Mouse (Mus musculus) forebrain, embryonic 16.5 days (tissue): ENCODE measurements around the gene Lmbrd1. TPM values are rescaled to one million over a fixed set of nuclear protein-coding genes. Genes with fewer than 3 reads are reported as not detected.
"Not testable (repeated sequence)": the region's sequence is repeated elsewhere in the genome, so short reads cannot be mapped to it uniquely, and the experiment has no call there.

Experiments used
- ATAC-seq: fragments of 200-750 bp; cut with Nextera tagmentation; 2 replicates; pipeline ENCODE4 v1.8.0; 2017; ENCODE audit warnings: mild to moderate bottlenecking, moderate library complexity
- H3K27ac ChIP-seq: fragments of 300-500 bp; sonication (generic); 2 replicates; pipeline ENCODE4 v1.5.1; 2014; ENCODE audit warnings: low read length, control low read depth
- H3K27me3 ChIP-seq: fragments of 300-500 bp; sonication (generic); replicated peaks from 2 replicates; pipeline ENCODE4 v1.6.1; 2014; ENCODE audit warnings: low read length; ENCODE audit not compliant: control insufficient read depth, insufficient read depth
- H3K36me3 ChIP-seq: fragments of 300-500 bp; sonication (generic); 2 replicates; pipeline ENCODE4 v1.6.1; 2014; ENCODE audit not compliant: control insufficient read depth, insufficient read depth
- H3K4me1 ChIP-seq: fragments of 300-500 bp; sonication (generic); replicated peaks from 2 replicates; pipeline ENCODE4 v1.6.1; 2014; ENCODE audit warnings: low read length; ENCODE audit not compliant: control insufficient read depth, insufficient read depth
- H3K4me2 ChIP-seq: fragments of 300-500 bp; sonication (generic); 2 replicates; pipeline ENCODE4 v1.6.1; 2014; ENCODE audit warnings: mild to moderate bottlenecking, low read length, control low read depth
- H3K4me3 ChIP-seq: fragments of 300-500 bp; sonication (generic); replicated peaks from 2 replicates; pipeline ENCODE4 v1.5.1; 2014; ENCODE audit warnings: mild to moderate bottlenecking, low read length, control low read depth
- H3K9ac ChIP-seq: fragments of 300-500 bp; sonication (generic); replicated peaks from 2 replicates; pipeline ENCODE4 v1.6.1; 2014; ENCODE audit warnings: low read depth, low read length, control low read depth
- H3K9me3 ChIP-seq: fragments of 300-500 bp; sonication (generic); 2 replicates; pipeline ENCODE4 v1.6.1; 2016; ENCODE audit warnings: low read length; ENCODE audit not compliant: control insufficient read depth
- WGBS: fragments of 180-500 bp; shearing (Covaris S2); extraction: QIAGEN DNeasy Blood & Tissue Kit; methylation state at CpG from one replicate; pipeline ENCODE4 v1.1.7; 2014; 5-methylcytosine and 5-hydroxymethylcytosine counted together
- polyA plus RNA-seq: library from polyadenylated mRNA; unstranded; fragments of >200 nt; fragmentation: Nextera tagmentation; extraction: Ambion mirVana; gene quantifications from 2 replicates; pipeline ENCODE4 v1.2.1, GENCODE M21; 2015

Lmbrd1 gene
- polyA plus RNA-seq, 1 experiment from 2014 or later, result 44.2 TPM

- ATAC-seq, result no peak
- no peak overlapping the region for H3K27ac ChIP-seq
- no peaks in the 10 kb centered on the region for H3K27me3 ChIP-seq
- H3K4me1 ChIP-seq, result peaks cover 2% of the 10 kb centered on the region; the same call in 1 of the 2 replicates
- 91% methylated on average over 9 of the region's 9 CpGs for WGBS
- 0 out of 2 replicates have a peak, but pooled peaks cover 5% of the 10 kb centered on the region for H3K36me3 ChIP-seq
- no peaks in the 10 kb centered on the region for H3K9me3 ChIP-seq
- no peak overlapping the region for H3K4me2 ChIP-seq
- no peak overlapping the region for H3K4me3 ChIP-seq
- H3K9ac ChIP-seq, result no peak overlapping the region
Observed at GRCm38 (mm10) chr1:24743191-24743924, 64.9 kb downstream of the Lmbrd1 start.

GRCm38 (mm10) chr1:24752715-24753114 is 74.3 kb downstream of the Lmbrd1 start:
- Histone ChIP-seq H3K27ac (no peak overlapping the region), H3K36me3 (peaks cover 9% of the 10 kb centered on the region), H3K4me1 (no peaks in the 10 kb centered on the region), H3K27me3 (no peaks in the 10 kb centered on the region), H3K4me3 (no peak overlapping the region), H3K9me3 (no peaks in the 10 kb centered on the region), H3K9ac (no peak overlapping the region), H3K4me2 (no peak overlapping the region)
- ATAC-seq, result no peak
- WGBS, result 94% methylated on average over 4 of the region's 4 CpGs

GRCm38 (mm10) chr1:24758516-24758915 is 80.1 kb downstream of the Lmbrd1 start:
- Histone ChIP-seq H3K4me2 (no peak overlapping the region), H3K36me3 (peaks cover 6% of the 10 kb centered on the region), H3K9me3 (no peaks in the 10 kb centered on the region), H3K9ac (no peak overlapping the region), H3K4me3 (no peak overlapping the region), H3K27me3 (no peaks in the 10 kb centered on the region), H3K27ac (no peak overlapping the region), H3K4me1 (0 out of 2 replicates have a peak, but pooled peaks cover 5% of the 10 kb centered on the region)
- WGBS, result 51% methylated on average over 8 of the region's 8 CpGs
- no peak; the same call in 1 of the 2 replicates for ATAC-seq

- no peak for ATAC-seq
- no peak overlapping the region for H3K4me3 ChIP-seq
- H3K9me3 ChIP-seq, result no peaks in the 10 kb centered on the region
- H3K4me2 ChIP-seq, result no peak overlapping the region
- no peak overlapping the region for H3K27ac ChIP-seq
- 79% methylated on average over 8 of the region's 8 CpGs for WGBS
- H3K4me1 ChIP-seq, result no peaks in the 10 kb centered on the region
- peaks cover 7% of the 10 kb centered on the region for H3K36me3 ChIP-seq
- no peak overlapping the region for H3K9ac ChIP-seq
- H3K27me3 ChIP-seq, result no peaks in the 10 kb centered on the region
Observed at GRCm38 (mm10) chr1:24766466-24766865, 88.0 kb downstream of the Lmbrd1 start.

- H3K9ac ChIP-seq, H3K4me2 ChIP-seq, H3K27me3 ChIP-seq, ATAC-seq, H3K36me3 ChIP-seq, H3K27ac ChIP-seq, H3K4me1 ChIP-seq, H3K4me3 ChIP-seq, H3K9me3 ChIP-seq: not testable (repeated sequence)
- 81% methylated on average over 3 of the region's 3 CpGs for WGBS
Observed at GRCm38 (mm10) chr1:24767197-24767596, 88.8 kb downstream of the Lmbrd1 start.

GRCm38 (mm10) chr1:24773642-24774041 is 95.2 kb downstream of the Lmbrd1 start:
- Histone ChIP-seq H3K4me1 (no peaks in the 10 kb centered on the region), H3K27me3 (no peaks in the 10 kb centered on the region), H3K9ac (no peak overlapping the region), H3K9me3 (no peaks in the 10 kb centered on the region), H3K36me3 (no peaks in the 10 kb centered on the region), H3K4me3 (no peak overlapping the region), H3K27ac (no peak overlapping the region), H3K4me2 (no peak overlapping the region)
- 26% methylated on average over 2 of the region's 2 CpGs for WGBS
- ATAC-seq, result peak; percentile 49; the same call in 1 of the 2 replicates

- 88% methylated on average over 2 of the region's 2 CpGs for WGBS
- no peak overlapping the region for H3K27ac ChIP-seq
- no peak for ATAC-seq
- H3K9me3 ChIP-seq, result no peaks in the 10 kb centered on the region
- H3K4me3 ChIP-seq, result no peak overlapping the region
- H3K4me1 ChIP-seq, result no peaks in the 10 kb centered on the region
- H3K27me3 ChIP-seq, result no peaks in the 10 kb centered on the region
- no peaks in the 10 kb centered on the region for H3K36me3 ChIP-seq
- no peak overlapping the region for H3K9ac ChIP-seq
- no peak overlapping the region for H3K4me2 ChIP-seq
Observed at GRCm38 (mm10) chr1:24776576-24776975, 98.1 kb downstream of the Lmbrd1 start.

GRCm38 (mm10) chr1:24793168-24793567 is 114.7 kb downstream of the Lmbrd1 start:
- H3K4me2 ChIP-seq, result no peak overlapping the region
- whole genome bisulfite sequencing, result 85% methylated on average over 6 of the region's 6 CpGs
- H3K9ac ChIP-seq, result no peak overlapping the region
- H3K36me3 ChIP-seq, result no peaks in the 10 kb centered on the region
- H3K4me1 ChIP-seq, result no peaks in the 10 kb centered on the region
- no peak overlapping the region for H3K27ac ChIP-seq
- no peaks in the 10 kb centered on the region for H3K27me3 ChIP-seq
- no peaks in the 10 kb centered on the region for H3K9me3 ChIP-seq
- ATAC-seq, result no peak
- H3K4me3 ChIP-seq, result no peak overlapping the region

- H3K4me2 ChIP-seq, H3K9me3 ChIP-seq, H3K27ac ChIP-seq, H3K9ac ChIP-seq, H3K27me3 ChIP-seq, H3K4me3 ChIP-seq, ATAC-seq, H3K36me3 ChIP-seq, H3K4me1 ChIP-seq: not testable (repeated sequence)
- 97% methylated on average over 20 of the region's 21 CpGs for WGBS
Observed at GRCm38 (mm10) chr1:24807971-24808370, 129.5 kb downstream of the Lmbrd1 start.
